Mouse (Mus musculus): ENCODE results near the gene Dtnbp1. TPM values are rescaled to one million over a fixed set of nuclear protein-coding genes. Genes with fewer than 3 reads are reported as not detected.

The Dtnbp1 gene
- polyA plus RNA-seq, 1 experiment from 2014 or later, result 139 TPM

DNA sequence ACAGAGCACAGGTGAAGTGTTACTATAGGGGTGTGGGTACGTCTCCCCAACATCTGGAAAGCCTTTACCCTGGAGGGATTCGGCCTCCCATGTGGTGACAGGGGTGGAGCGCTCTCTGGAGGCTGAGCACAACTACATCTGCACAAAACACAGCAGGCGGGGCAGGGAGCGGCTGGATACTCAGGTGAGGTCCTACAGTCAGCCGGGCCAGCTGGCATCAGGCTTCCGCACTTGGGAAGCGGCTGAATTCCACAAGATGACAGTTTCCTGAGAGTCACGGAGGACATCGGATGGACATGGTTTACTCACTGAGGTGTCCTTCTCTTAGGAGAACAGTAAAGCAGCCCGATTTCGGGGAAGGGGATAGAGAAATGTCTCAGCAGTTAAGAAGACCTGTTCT lies 2.7 kb downstream of the Dtnbp1 start:
- no peaks in the 10 kb centered on the region for H3K36me3 ChIP-seq
- H3K4me2 ChIP-seq, result no peak overlapping the region
- H3K4me1 ChIP-seq, result peaks cover 27% of the 10 kb centered on the region
- H3K9ac ChIP-seq (replicated peaks), result no peak overlapping the region
- no peaks in the 10 kb centered on the region for H3K27me3 ChIP-seq (replicated peaks)
- H3K9me3 ChIP-seq (replicated peaks), result no peaks in the 10 kb centered on the region
- H3K4me3 ChIP-seq (replicated peaks), result no peak overlapping the region
- 92% methylated on average over 12 of the region's 12 CpGs for WGBS
- H3K27ac ChIP-seq (replicated peaks), result no peak overlapping the region
- no peak for ATAC-seq (ENCODE audit: low FRiP score)

- Histone ChIP-seq H3K9me3 (replicated peaks) (no peaks in the 10 kb centered on the region), H3K4me1 (peaks cover 18% of the 10 kb centered on the region), H3K36me3 (no peaks in the 10 kb centered on the region; the same call in 1 of the 2 replicates), H3K4me2 (no peak overlapping the region), H3K4me3 (replicated peaks) (no peak overlapping the region), H3K9ac (replicated peaks) (no peak overlapping the region), H3K27me3 (replicated peaks) (no peaks in the 10 kb centered on the region), H3K27ac (replicated peaks) (no peak overlapping the region)
- 91% methylated on average over 5 of the region's 5 CpGs for WGBS
- no peak for ATAC-seq (ENCODE audit: low FRiP score)
Measured at GRCm38 (mm10) chr13:44996339-44996738, 5.6 kb downstream of the Dtnbp1 start.

- H3K4me3 ChIP-seq (replicated peaks), result no peak overlapping the region
- H3K9me3 ChIP-seq (replicated peaks), result no peaks in the 10 kb centered on the region
- H3K27me3 ChIP-seq (replicated peaks), result no peaks in the 10 kb centered on the region
- peaks cover 5% of the 10 kb centered on the region; the same call in 1 of the 2 replicates for H3K4me1 ChIP-seq
- ATAC-seq (ENCODE audit: low FRiP score), result no peak
- H3K27ac ChIP-seq (replicated peaks), result no peak overlapping the region
- H3K36me3 ChIP-seq, result peaks cover 6% of the 10 kb centered on the region; the same call in 1 of the 2 replicates
- no peak overlapping the region for H3K4me2 ChIP-seq
- 93% methylated on average over 10 of the region's 10 CpGs for WGBS
- H3K9ac ChIP-seq (replicated peaks), result no peak overlapping the region
Measured at GRCm38 (mm10) chr13:44992550-44993205, 9.3 kb downstream of the Dtnbp1 start.

GRCm38 (mm10) chr13:44991936-44992335 lies 10.0 kb downstream of the Dtnbp1 start:
- Histone ChIP-seq H3K27ac (replicated peaks) (no peak overlapping the region), H3K9me3 (replicated peaks) (no peaks in the 10 kb centered on the region), H3K36me3 (peaks cover 10% of the 10 kb centered on the region; the same call in 1 of the 2 replicates), H3K4me2 (no peak overlapping the region), H3K9ac (replicated peaks) (no peak overlapping the region), H3K4me1 (peaks cover 5% of the 10 kb centered on the region; the same call in 1 of the 2 replicates), H3K27me3 (replicated peaks) (no peaks in the 10 kb centered on the region), H3K4me3 (replicated peaks) (no peak overlapping the region)
- 66% methylated on average over 4 of the region's 4 CpGs for WGBS
- ATAC-seq (ENCODE audit: low FRiP score), result no peak

GRCm38 (mm10) chr13:44990073-44990682 lies 11.8 kb downstream of the Dtnbp1 start:
- 91% methylated on average over 7 of the region's 7 CpGs for WGBS

GRCm38 (mm10) chr13:44986352-44986751 lies 15.6 kb downstream of the Dtnbp1 start:
- Histone ChIP-seq H3K4me1 (peaks cover 5% of the 10 kb centered on the region; the same call in 1 of the 2 replicates), H3K9me3 (replicated peaks) (no peaks in the 10 kb centered on the region), H3K27ac (replicated peaks) (no peak overlapping the region), H3K27me3 (replicated peaks) (no peaks in the 10 kb centered on the region), H3K9ac (replicated peaks) (no peak overlapping the region), H3K4me3 (replicated peaks) (no peak overlapping the region), H3K4me2 (no peak overlapping the region), H3K36me3 (peaks cover 10% of the 10 kb centered on the region; the same call in 1 of the 2 replicates)
- no peak for ATAC-seq (ENCODE audit: low FRiP score)
- WGBS, result 82% methylated on average over 2 of the region's 2 CpGs

More at GRCm38 (mm10) chr13:44990073-44990682, 11.8 kb downstream of the Dtnbp1 start:
- Histone ChIP-seq H3K27ac (replicated peaks) (no peak overlapping the region), H3K9me3 (replicated peaks) (no peaks in the 10 kb centered on the region), H3K4me2 (no peak overlapping the region), H3K36me3 (peaks cover 10% of the 10 kb centered on the region; the same call in 1 of the 2 replicates), H3K4me1 (peaks cover 5% of the 10 kb centered on the region; the same call in 1 of the 2 replicates), H3K27me3 (replicated peaks) (no peaks in the 10 kb centered on the region), H3K9ac (replicated peaks) (no peak overlapping the region), H3K4me3 (replicated peaks) (no peak overlapping the region)
- ATAC-seq (ENCODE audit: low FRiP score), result no peak

DNA sequence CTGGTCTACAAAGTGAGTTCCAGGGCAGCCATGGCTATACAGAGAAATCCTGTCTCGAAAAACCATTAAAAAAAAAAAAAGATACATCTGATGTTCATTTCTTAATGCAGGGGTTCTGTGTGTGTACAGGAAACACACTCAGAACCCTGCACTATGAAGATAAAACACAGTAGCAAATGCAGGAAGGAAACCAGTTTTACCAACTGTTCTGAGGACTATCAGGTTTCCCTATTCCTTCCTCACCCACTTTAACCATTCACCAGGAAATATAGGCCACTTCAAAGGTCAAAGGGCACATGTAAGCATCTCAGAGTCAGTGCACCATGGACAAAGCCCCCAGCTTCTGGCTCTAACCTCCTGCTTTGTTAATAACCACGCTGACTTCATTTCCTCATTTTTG lies 16.6 kb downstream of the Dtnbp1 start:
- Histone ChIP-seq H3K36me3 (peaks cover 7% of the 10 kb centered on the region; the same call in 1 of the 2 replicates), H3K9ac (replicated peaks) (no peak overlapping the region), H3K9me3 (replicated peaks) (no peaks in the 10 kb centered on the region), H3K27ac (replicated peaks) (no peak overlapping the region), H3K27me3 (replicated peaks) (no peaks in the 10 kb centered on the region), H3K4me3 (replicated peaks) (no peak overlapping the region), H3K4me1 (peaks cover 5% of the 10 kb centered on the region; the same call in 1 of the 2 replicates), H3K4me2 (no peak overlapping the region)
- no peak for ATAC-seq (ENCODE audit: low FRiP score)
- WGBS, result 96% methylated on average over 2 of the region's 2 CpGs

DNA sequence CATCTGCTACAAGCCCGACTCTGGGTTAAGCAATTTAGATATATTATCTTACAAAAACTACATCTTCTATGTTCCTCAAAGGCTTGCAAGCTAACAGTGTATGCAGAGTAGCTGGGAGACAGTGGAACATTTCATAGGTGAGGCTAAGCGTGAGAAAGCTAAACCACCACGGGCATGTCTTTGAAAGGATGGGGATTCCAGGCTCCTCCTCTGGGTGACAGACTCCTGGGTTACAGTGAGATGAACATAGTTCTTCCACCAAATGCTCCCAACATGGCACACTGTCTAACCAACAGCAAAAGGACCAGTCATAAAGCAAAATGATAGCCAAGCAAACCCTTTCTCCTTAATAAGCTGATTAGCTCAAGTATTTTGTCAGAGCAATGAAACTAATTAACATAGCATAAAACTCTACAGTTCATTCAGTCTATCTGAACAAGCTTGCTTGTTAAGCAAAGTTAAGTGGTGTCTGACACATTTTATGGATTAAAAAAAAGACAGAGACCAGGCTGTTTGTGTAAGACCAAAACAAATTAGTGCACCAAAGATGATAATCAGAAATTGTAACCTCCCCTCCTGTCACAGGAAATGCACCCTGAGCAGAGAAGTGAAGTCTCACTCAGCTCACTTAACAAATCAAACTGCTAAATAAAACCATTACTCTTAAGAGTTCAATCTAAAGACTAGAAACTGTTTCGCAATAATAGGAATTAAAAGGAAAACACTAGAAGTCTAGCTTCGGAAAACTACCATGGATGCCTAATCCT lies 18.1 kb downstream of the Dtnbp1 start:
- no peak overlapping the region for H3K27ac ChIP-seq (replicated peaks)
- no peak overlapping the region for H3K9ac ChIP-seq (replicated peaks)
- no peaks in the 10 kb centered on the region for H3K9me3 ChIP-seq (replicated peaks)
- H3K36me3 ChIP-seq, result 0 out of 2 replicates have a peak, but pooled peaks cover 4% of the 10 kb centered on the region
- no peak for ATAC-seq (ENCODE audit: low FRiP score)
- H3K4me1 ChIP-seq, result peaks cover 2% of the 10 kb centered on the region; the same call in 1 of the 2 replicates
- 92% methylated on average over 5 of the region's 5 CpGs for WGBS
- H3K27me3 ChIP-seq (replicated peaks), result no peaks in the 10 kb centered on the region
- no peak overlapping the region for H3K4me2 ChIP-seq
- no peak overlapping the region for H3K4me3 ChIP-seq (replicated peaks)

DNA sequence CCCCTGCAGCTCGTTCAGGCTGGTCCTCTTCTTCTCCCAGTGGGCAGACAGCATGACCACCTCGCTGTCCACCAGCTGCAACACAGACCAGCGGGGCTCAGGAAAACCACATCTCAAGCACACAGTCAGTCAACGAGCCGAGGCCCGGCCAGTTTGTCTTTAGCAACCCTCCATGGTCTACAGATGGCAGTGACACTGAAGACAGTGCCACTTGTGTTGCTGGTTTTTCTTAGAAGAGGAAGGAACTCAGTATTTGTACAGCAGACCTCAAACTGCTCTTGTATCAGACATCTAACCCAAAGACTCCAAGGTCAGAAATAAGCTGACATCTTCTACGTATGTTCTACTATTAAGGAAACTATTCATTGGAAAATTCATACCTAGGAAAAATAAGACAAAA lies 19.1 kb downstream of the Dtnbp1 start:
- no peak for ATAC-seq (ENCODE audit: low FRiP score)
- no peak overlapping the region for H3K9ac ChIP-seq (replicated peaks)
- H3K27ac ChIP-seq (replicated peaks), result no peak overlapping the region
- WGBS, result 88% methylated on average over 7 of the region's 7 CpGs
- H3K36me3 ChIP-seq, result 0 out of 2 replicates have a peak, but pooled peaks cover 4% of the 10 kb centered on the region
- no peak overlapping the region for H3K4me2 ChIP-seq
- H3K9me3 ChIP-seq (replicated peaks), result no peaks in the 10 kb centered on the region
- H3K4me3 ChIP-seq (replicated peaks), result no peak overlapping the region
- H3K27me3 ChIP-seq (replicated peaks), result no peaks in the 10 kb centered on the region
- no peaks in the 10 kb centered on the region for H3K4me1 ChIP-seq

- H3K4me2 ChIP-seq, result no peak overlapping the region
- H3K9me3 ChIP-seq (replicated peaks), result no peaks in the 10 kb centered on the region
- H3K27me3 ChIP-seq (replicated peaks), result no peaks in the 10 kb centered on the region
- 88% methylated on average over 7 of the region's 7 CpGs for WGBS
- no peak overlapping the region for H3K4me3 ChIP-seq (replicated peaks)
- H3K36me3 ChIP-seq, result no peaks in the 10 kb centered on the region
- H3K27ac ChIP-seq (replicated peaks), result no peak overlapping the region
- H3K9ac ChIP-seq (replicated peaks), result no peak overlapping the region
- ATAC-seq (ENCODE audit: low FRiP score), result no peak
- peaks cover 8% of the 10 kb centered on the region for H3K4me1 ChIP-seq
Measured at GRCm38 (mm10) chr13:44979433-44979832, 22.5 kb downstream of the Dtnbp1 start.

- Histone ChIP-seq H3K4me3 (replicated peaks) (no peak overlapping the region), H3K4me1 (peaks cover 8% of the 10 kb centered on the region), H3K9me3 (replicated peaks) (no peaks in the 10 kb centered on the region), H3K27me3 (replicated peaks) (no peaks in the 10 kb centered on the region), H3K27ac (replicated peaks) (peak overlapping the region; percentile 51), H3K4me2 (no peak overlapping the region), H3K9ac (replicated peaks) (no peak overlapping the region), H3K36me3 (no peaks in the 10 kb centered on the region)
- 47% methylated on average over 2 of the region's 2 CpGs for WGBS
- peak; percentile 21 for ATAC-seq (ENCODE audit: low FRiP score)
Measured at GRCm38 (mm10) chr13:44977483-44978141, 24.3 kb downstream of the Dtnbp1 start.

Measured in neural tube, embryonic 15.5 days (tissue).